Mouse (Mus musculus): Measurements from ENCODE around the gene Cntnap5b. TPM values are rescaled to one million over a fixed set of nuclear protein-coding genes. Genes with fewer than 3 reads are reported as not detected.
"Not testable (repeated sequence)": the region's sequence is repeated elsewhere in the genome, so short reads cannot be mapped to it uniquely, and the experiment has no call there.

Gene Cntnap5b
- polyA plus RNA-seq, 1 experiment from 2014 or later: not detected

DNA sequence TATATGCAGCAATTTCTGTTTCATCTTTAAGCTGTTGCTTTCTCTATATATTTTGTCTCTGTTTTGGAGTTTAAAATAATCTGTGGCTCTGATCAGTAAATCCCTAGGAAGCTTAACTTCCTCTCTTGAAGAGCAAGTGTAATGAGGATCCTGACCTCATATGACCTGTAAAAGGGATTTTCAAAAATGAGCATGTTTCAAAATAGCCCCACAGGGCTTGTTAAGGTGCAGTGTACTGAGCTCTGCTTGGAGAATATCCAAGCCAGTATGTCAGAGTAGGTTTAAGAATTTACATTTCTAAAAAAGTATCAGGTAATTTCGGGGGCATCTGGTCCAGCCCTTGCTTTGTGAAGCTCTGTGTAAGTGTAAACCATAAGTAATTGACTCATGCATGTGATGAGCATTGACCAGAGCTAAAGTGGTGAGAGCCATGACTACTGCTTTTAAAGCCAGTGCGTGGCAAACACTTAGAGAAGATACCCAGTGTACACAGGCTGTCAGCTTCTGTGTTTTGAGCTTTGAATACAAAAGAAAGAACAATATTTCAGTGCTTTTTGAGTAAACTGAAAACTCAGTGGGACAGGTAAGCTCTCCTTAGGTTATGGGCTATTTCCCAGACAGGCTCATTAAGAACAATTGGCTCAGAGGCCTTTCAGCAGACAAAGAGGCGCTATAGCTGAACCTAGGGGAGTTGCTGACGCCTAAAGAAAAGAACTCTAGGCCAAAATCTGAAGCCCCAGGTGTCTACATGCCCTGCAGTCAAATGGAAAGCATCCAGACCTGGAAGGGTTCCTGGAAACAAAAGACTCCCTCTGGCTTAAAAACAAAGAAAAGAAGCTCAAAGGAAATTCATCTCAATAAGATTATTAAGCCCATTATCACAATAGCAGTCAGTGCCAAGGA lies 197.9 kb downstream of the Cntnap5b start:
- H3K9me3 ChIP-seq: no peaks in the 10 kb centered on the region
- no peak overlapping the region for H3K4me2 ChIP-seq
- H3K4me1 ChIP-seq: no peaks in the 10 kb centered on the region
- no peak overlapping the region for H3K4me3 ChIP-seq
- no peaks in the 10 kb centered on the region for H3K27me3 ChIP-seq (replicated peaks)
- no peaks in the 10 kb centered on the region for H3K36me3 ChIP-seq
- H3K27ac ChIP-seq (replicated peaks): no peak overlapping the region
- 45% methylated on average over 4 of the region's 4 CpGs for WGBS
- no peak overlapping the region for H3K9ac ChIP-seq
- ATAC-seq (ENCODE audit: extremely low read depth, insufficient number of reproducible peaks, low FRiP score, low TSS enrichment): no peak

DNA sequence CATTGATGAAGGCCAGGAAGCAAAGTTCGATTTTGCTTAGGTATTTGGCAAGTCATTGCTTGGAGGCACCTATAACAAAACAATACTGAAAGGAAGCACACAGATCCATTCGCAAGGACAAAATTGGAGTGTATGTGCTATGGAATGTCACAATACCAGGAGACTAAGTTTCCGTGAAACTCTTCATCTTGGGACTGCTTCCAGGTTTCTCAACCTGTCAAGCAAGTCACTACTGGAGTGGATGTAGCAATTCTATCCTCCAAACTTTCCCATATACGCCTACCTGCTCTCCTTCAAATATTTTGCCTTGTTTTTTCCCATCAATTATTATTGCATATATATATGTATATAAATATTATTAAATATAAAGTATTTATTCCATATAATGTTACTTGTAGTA lies 228.7 kb downstream of the Cntnap5b start:
- H3K27me3 ChIP-seq (replicated peaks); H3K4me3 ChIP-seq; ATAC-seq (ENCODE audit: extremely low read depth, insufficient number of reproducible peaks, low FRiP score, low TSS enrichment); H3K36me3 ChIP-seq; H3K9me3 ChIP-seq; H3K4me2 ChIP-seq; H3K27ac ChIP-seq (replicated peaks); H3K4me1 ChIP-seq; H3K9ac ChIP-seq: not testable (repeated sequence)
- WGBS: 74% methylated on average over 4 of the region's 4 CpGs

DNA sequence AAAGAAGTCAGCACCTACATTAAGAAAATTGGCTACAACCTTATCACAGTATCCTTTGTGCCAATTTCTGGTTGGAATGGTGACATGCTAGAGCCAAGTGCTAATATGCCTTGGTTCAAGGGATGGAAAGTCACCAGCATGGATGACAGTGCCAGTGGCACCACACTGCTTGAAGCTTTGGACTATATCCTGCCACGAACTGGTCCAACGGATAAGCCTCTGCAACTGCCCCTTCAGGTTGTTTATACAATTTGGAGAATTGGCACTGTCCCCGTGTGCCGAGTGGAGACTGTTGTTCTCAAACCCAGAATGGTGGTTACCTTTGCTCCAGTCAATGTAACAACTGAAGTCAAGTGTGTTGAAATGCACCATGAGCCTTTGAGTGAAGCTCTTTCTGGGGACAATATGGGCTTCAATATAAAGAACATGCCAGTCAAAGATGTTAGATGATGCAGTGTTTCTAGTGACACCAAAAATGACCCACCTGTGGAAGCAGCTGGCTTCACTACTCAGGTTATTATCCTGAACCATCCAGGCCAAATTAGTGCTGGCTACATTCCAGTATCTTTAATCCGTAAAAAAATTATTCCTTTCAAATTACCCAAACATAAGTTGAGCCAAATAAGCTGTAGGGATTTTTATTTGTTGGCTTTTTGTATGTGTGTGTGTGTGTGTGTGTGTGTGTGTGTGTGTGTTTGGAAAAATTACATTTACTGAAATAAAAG lies 233.6 kb downstream of the Cntnap5b start:
- no peak for ATAC-seq (ENCODE audit: extremely low read depth, insufficient number of reproducible peaks, low FRiP score, low TSS enrichment)
- Histone ChIP-seq H3K4me3 (no peak overlapping the region), H3K27ac (replicated peaks) (no peak overlapping the region), H3K36me3 (no peaks in the 10 kb centered on the region), H3K4me2 (no peak overlapping the region), H3K9ac (no peak overlapping the region), H3K27me3 (replicated peaks) (no peaks in the 10 kb centered on the region), H3K4me1 (no peaks in the 10 kb centered on the region), H3K9me3 (no peaks in the 10 kb centered on the region)
- 70% methylated on average over 5 of the region's 5 CpGs for WGBS

DNA sequence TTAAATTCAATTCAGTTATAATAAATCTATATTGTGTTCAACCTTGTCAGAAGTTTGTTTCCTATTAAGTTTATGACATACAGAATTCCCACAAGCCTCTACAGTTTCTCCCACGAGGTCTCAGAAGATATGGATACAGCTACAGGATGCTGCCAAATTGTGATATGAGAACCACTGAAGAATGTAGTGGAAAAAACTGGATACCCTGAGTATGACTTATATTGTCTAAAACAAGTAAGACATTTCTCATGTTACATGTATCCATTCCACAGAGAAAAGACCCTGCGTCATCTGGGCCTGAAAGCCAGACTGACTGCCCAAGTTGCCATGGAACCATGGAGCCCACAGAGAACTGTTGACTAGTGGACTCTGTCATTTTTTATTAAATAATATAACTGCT lies 269.2 kb downstream of the Cntnap5b start:
- Histone ChIP-seq H3K36me3 (no peaks in the 10 kb centered on the region), H3K27me3 (replicated peaks) (no peaks in the 10 kb centered on the region), H3K4me1 (no peaks in the 10 kb centered on the region), H3K4me2 (no peak overlapping the region), H3K9ac (no peak overlapping the region), H3K4me3 (no peak overlapping the region), H3K27ac (replicated peaks) (no peak overlapping the region), H3K9me3 (no peaks in the 10 kb centered on the region)
- no peak for ATAC-seq (ENCODE audit: extremely low read depth, insufficient number of reproducible peaks, low FRiP score, low TSS enrichment)
- WGBS: 58% methylated on average over 2 of the region's 2 CpGs

DNA sequence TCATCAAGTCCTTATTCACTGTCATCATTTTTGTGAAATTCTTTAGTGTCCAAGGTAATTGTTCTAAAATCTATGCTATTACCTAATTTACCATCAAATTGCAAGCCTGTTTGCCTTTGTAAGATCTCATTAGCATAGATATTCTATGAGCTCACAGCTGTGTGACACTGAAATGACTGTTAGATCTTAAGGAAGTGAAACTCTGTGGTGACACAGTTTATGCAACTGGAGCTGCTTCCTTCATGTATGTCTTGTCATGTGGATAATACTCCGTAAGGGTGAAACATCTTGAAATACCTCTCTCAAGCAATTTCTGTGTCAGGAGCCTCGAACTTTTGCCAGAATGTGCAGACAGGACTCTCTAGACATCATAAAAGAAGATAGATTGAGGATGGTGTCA lies 307.2 kb downstream of the Cntnap5b start:
- H3K4me2 ChIP-seq: no peak overlapping the region
- no peaks in the 10 kb centered on the region for H3K9me3 ChIP-seq
- no peak overlapping the region for H3K9ac ChIP-seq
- no peak overlapping the region for H3K4me3 ChIP-seq
- H3K27me3 ChIP-seq (replicated peaks): no peaks in the 10 kb centered on the region
- no peaks in the 10 kb centered on the region for H3K4me1 ChIP-seq
- H3K36me3 ChIP-seq: no peaks in the 10 kb centered on the region
- 66% methylated on average over 2 of the region's 2 CpGs for WGBS
- no peak for ATAC-seq (ENCODE audit: extremely low read depth, insufficient number of reproducible peaks, low FRiP score, low TSS enrichment)
- H3K27ac ChIP-seq (replicated peaks): no peak overlapping the region

DNA sequence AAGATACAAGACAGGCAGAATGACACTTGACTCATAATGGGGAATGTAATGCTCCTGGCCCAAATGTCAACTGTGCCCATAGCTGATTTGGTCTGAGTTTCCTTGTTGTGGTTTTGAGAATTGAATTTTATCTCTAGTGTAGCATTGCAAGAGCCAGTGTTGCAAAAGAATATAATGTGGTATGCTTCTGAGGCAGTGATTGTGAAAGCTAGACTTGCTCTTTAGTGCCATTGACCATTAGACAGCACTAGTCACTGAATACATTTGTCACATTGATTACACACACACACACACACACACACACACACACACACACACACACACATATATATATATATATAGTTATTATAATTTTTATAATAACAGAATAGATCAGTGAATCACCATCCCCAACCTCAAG lies 328.0 kb downstream of the Cntnap5b start:
- Histone ChIP-seq H3K4me3 (no peak overlapping the region), H3K9me3 (0 out of 2 replicates have a peak, but pooled peaks cover 4% of the 10 kb centered on the region), H3K27ac (replicated peaks) (no peak overlapping the region), H3K27me3 (replicated peaks) (no peaks in the 10 kb centered on the region), H3K4me2 (no peak overlapping the region), H3K4me1 (no peaks in the 10 kb centered on the region), H3K9ac (no peak overlapping the region), H3K36me3 (no peaks in the 10 kb centered on the region)
- no peak for ATAC-seq (ENCODE audit: extremely low read depth, insufficient number of reproducible peaks, low FRiP score, low TSS enrichment)

DNA sequence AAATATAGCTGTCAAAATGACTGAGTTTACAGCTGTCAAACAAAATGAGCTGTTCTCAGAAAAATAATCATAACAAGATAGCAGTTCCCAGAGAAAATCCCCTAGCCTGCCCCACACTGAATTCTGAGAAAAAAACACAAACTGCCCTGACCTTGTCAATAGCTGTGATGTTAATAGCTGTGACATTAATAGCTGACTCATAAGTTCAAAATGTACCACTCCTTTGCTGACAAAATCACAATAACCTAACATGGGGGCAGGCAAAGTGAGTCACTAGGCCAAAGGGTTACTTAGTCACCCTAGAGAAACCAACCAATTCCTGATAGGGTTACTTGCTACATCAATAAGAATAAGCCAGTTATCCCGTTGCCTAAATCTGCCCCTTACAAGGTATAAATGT lies 328.5 kb downstream of the Cntnap5b start:
- H3K4me3 ChIP-seq: no peak overlapping the region
- H3K27me3 ChIP-seq (replicated peaks): no peaks in the 10 kb centered on the region
- no peaks in the 10 kb centered on the region for H3K4me1 ChIP-seq
- H3K36me3 ChIP-seq: no peaks in the 10 kb centered on the region
- no peak overlapping the region for H3K27ac ChIP-seq (replicated peaks)
- H3K9ac ChIP-seq: no peak overlapping the region
- 0 out of 2 replicates have a peak, but pooled peaks cover 4% of the 10 kb centered on the region for H3K9me3 ChIP-seq
- no peak for ATAC-seq (ENCODE audit: extremely low read depth, insufficient number of reproducible peaks, low FRiP score, low TSS enrichment)
- H3K4me2 ChIP-seq: no peak overlapping the region
- 83% methylated on average over 1 of the region's 1 CpGs for WGBS

DNA sequence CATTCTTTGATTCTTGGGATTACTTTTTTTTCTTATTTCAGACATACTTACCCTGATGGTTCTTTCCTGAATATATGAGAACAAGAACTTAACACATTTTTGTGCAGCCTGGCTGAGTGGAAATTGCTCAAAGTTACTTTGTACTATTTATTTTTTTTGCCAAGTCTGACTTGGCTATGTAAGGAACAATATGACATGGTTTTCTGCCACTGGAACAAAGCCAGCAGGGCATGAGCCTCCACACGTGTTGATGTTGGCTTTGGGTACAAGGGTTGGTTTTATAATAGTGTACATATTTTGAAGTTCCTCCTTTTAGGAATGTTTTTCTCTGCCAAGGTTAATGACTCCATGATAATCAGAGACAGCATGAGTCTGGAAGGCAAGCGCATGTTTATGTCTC lies 331.8 kb downstream of the Cntnap5b start:
- Histone ChIP-seq H3K4me1 (no peaks in the 10 kb centered on the region), H3K27me3 (replicated peaks) (no peaks in the 10 kb centered on the region), H3K4me3 (no peak overlapping the region), H3K27ac (replicated peaks) (no peak overlapping the region), H3K9me3 (peaks cover 4% of the 10 kb centered on the region; the same call in 1 of the 2 replicates), H3K4me2 (no peak overlapping the region), H3K9ac (no peak overlapping the region), H3K36me3 (no peaks in the 10 kb centered on the region)
- ATAC-seq (ENCODE audit: extremely low read depth, insufficient number of reproducible peaks, low FRiP score, low TSS enrichment): no peak
- WGBS: 66% methylated on average over 2 of the region's 2 CpGs

DNA sequence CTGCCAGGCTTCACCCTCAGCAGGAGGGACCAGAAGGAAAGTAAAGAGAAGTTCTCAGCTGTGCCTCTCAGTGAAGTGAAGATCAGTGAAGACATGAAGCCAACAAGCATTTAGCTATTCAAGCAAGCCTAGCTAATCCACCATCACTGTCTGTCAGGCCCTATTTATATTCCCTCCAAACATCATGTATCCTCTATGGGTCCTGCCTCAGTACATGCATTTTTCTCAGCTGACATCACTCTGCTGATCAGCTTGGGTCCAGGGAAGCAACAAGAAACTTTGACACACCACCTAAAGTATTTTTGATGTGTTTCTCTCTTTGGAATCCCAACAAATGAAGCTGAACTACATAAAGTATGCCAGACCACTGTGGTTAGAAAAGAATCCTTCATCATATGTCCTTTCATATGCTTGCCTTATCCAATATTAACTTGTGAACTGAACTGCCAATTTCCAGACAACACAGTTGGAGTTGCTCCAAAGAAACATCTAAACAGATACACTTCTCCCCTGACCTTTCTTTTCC lies 349.9 kb downstream of the Cntnap5b start:
- no peak overlapping the region for H3K4me2 ChIP-seq
- no peak overlapping the region for H3K4me3 ChIP-seq
- H3K27me3 ChIP-seq (replicated peaks): no peaks in the 10 kb centered on the region
- no peak overlapping the region for H3K9ac ChIP-seq
- no peak for ATAC-seq (ENCODE audit: extremely low read depth, insufficient number of reproducible peaks, low FRiP score, low TSS enrichment)
- no peaks in the 10 kb centered on the region for H3K4me1 ChIP-seq
- H3K9me3 ChIP-seq: no peaks in the 10 kb centered on the region
- no peak overlapping the region for H3K27ac ChIP-seq (replicated peaks)
- H3K36me3 ChIP-seq: no peaks in the 10 kb centered on the region

DNA sequence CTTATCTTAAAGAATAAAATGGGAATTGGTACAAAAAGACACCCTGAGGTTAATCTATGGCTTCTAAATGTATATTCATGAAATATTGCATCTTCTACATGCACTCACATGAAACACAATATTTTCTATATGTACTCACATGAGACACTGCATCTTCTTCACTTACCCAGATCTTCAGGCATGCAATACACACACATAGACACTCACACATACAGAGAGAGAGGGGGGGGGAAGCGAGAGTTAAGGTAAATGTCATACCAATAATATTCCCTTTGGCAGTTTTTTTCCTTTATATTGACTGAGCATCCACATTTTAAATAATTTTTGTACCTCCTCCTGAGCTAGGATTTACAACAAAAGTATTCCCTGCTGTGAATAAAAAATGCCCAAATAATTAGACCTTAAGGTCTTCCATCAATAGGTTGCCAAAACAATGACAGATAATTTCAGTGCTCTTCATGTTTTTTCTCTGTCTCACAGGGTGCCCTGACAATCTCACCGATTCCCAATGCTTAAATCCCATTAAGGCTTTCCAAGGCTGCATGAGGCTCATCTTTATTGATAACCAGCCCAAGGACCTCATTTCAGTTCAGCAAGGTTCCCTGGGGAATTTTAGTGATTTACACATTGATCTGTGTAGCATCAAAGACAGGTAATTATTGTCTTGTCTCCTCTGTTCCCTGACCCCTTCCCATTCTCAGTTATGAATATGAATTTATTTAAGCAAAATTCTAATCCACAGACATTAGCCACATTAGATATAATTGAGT lies 391.2 kb downstream of the Cntnap5b start:
- WGBS: 55% methylated on average over 2 of the region's 2 CpGs
- H3K9me3 ChIP-seq: no peaks in the 10 kb centered on the region
- no peak overlapping the region for H3K9ac ChIP-seq
- ATAC-seq (ENCODE audit: extremely low read depth, insufficient number of reproducible peaks, low FRiP score, low TSS enrichment): no peak
- no peak overlapping the region for H3K4me3 ChIP-seq
- H3K27ac ChIP-seq (replicated peaks): no peak overlapping the region
- no peaks in the 10 kb centered on the region for H3K36me3 ChIP-seq
- H3K4me2 ChIP-seq: no peak overlapping the region
- H3K4me1 ChIP-seq: no peaks in the 10 kb centered on the region
- H3K27me3 ChIP-seq (replicated peaks): no peaks in the 10 kb centered on the region

DNA sequence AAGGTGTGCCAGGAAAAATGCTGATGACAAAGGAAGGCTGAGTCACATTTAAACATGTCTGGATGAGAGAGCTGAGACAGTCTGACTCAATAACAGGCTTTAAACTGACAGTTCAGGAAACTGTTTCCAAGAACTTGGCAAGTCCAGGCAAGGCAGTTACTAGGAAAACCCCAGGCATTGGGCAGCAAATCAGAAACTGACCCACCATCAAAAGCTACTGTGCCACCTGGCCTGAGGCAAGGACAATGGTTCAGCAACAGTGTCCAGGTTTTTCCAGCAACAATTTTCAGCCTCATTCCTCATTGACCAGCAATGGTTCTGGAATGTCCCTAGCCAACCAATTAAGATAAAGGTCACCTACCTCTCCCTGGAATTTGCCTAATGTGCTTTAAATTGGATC lies 399.0 kb downstream of the Cntnap5b start:
- no peaks in the 10 kb centered on the region for H3K9me3 ChIP-seq
- no peaks in the 10 kb centered on the region for H3K4me1 ChIP-seq
- no peaks in the 10 kb centered on the region for H3K36me3 ChIP-seq
- H3K27ac ChIP-seq (replicated peaks): no peak overlapping the region
- no peaks in the 10 kb centered on the region for H3K27me3 ChIP-seq (replicated peaks)
- no peak for ATAC-seq (ENCODE audit: extremely low read depth, insufficient number of reproducible peaks, low FRiP score, low TSS enrichment)
- H3K4me3 ChIP-seq: no peak overlapping the region
- no peak overlapping the region for H3K4me2 ChIP-seq
- H3K9ac ChIP-seq: no peak overlapping the region

Data from heart, embryonic 13.5 days (tissue).